Mouse (Mus musculus): ENCODE measurements around the gene Meis2. TPM values are rescaled to one million over a fixed set of nuclear protein-coding genes. Genes with fewer than 3 reads are reported as not detected.

Meis2 gene
- polyA plus RNA-seq, 1 experiment, result not detected

GRCm38 (mm10) chr2:116000514-116000913 lies 65.1 kb downstream of the Meis2 start:
- TF ChIP-seq GATA1 (IDR thresholded peaks at IDR 0.05; ENCODE audit: low read length), result no peak

GRCm38 (mm10) chr2:115998802-115999201 lies 66.8 kb downstream of the Meis2 start:
- TF ChIP-seq GATA1 (IDR thresholded peaks at IDR 0.05; ENCODE audit: low read length), result no peak

- no peak for TF ChIP-seq GATA1 (IDR thresholded peaks at IDR 0.05; ENCODE audit: low read length)
Observed at GRCm38 (mm10) chr2:115996438-115996837, 69.2 kb downstream of the Meis2 start.

GRCm38 (mm10) chr2:115993877-115994276 lies 71.8 kb downstream of the Meis2 start:
- TF ChIP-seq GATA1 (IDR thresholded peaks at IDR 0.05; ENCODE audit: low read length), result no peak

- no peak for TF ChIP-seq GATA1 (IDR thresholded peaks at IDR 0.05; ENCODE audit: low read length)
Observed at GRCm38 (mm10) chr2:115989249-115989648, 76.4 kb downstream of the Meis2 start.

GRCm38 (mm10) chr2:115988448-115988847 lies 77.2 kb downstream of the Meis2 start:
- TF ChIP-seq GATA1 (IDR thresholded peaks at IDR 0.05; ENCODE audit: low read length), result no peak

- no peak for TF ChIP-seq GATA1 (IDR thresholded peaks at IDR 0.05; ENCODE audit: low read length)
Observed at GRCm38 (mm10) chr2:115984952-115985351, 80.7 kb downstream of the Meis2 start.

- TF ChIP-seq GATA1 (IDR thresholded peaks at IDR 0.05; ENCODE audit: low read length), result no peak
Observed at GRCm38 (mm10) chr2:115984487-115984886, 81.2 kb downstream of the Meis2 start.

GRCm38 (mm10) chr2:115980490-115980889 lies 85.1 kb downstream of the Meis2 start:
- no peak for TF ChIP-seq GATA1 (IDR thresholded peaks at IDR 0.05; ENCODE audit: low read length)

- no peak for TF ChIP-seq GATA1 (IDR thresholded peaks at IDR 0.05; ENCODE audit: low read length)
Observed at GRCm38 (mm10) chr2:115979683-115980476, 85.8 kb downstream of the Meis2 start.

- no peak for TF ChIP-seq GATA1 (IDR thresholded peaks at IDR 0.05; ENCODE audit: low read length)
Observed at GRCm38 (mm10) chr2:115978666-115979065, 87.0 kb downstream of the Meis2 start.

- no peak for TF ChIP-seq GATA1 (IDR thresholded peaks at IDR 0.05; ENCODE audit: low read length)
Observed at GRCm38 (mm10) chr2:115971296-115971805, 94.3 kb downstream of the Meis2 start.

- no peak for TF ChIP-seq GATA1 (IDR thresholded peaks at IDR 0.05; ENCODE audit: low read length)
Observed at GRCm38 (mm10) chr2:115970091-115970820, 95.4 kb downstream of the Meis2 start.

- TF ChIP-seq GATA1 (IDR thresholded peaks at IDR 0.05; ENCODE audit: low read length), result no peak
Observed at GRCm38 (mm10) chr2:115969201-115969600, 96.4 kb downstream of the Meis2 start.

GRCm38 (mm10) chr2:115964911-115965310 lies 100.7 kb downstream of the Meis2 start:
- TF ChIP-seq GATA1 (IDR thresholded peaks at IDR 0.05; ENCODE audit: low read length), result no peak

GRCm38 (mm10) chr2:115963293-115963835 lies 102.3 kb downstream of the Meis2 start:
- no peak for TF ChIP-seq GATA1 (IDR thresholded peaks at IDR 0.05; ENCODE audit: low read length)

All from G1E-ER4 (cell line).